Mouse (Mus musculus): ENCODE data around the gene Gm20517. TPM values are rescaled to one million over a fixed set of nuclear protein-coding genes. Genes with fewer than 3 reads are reported as not detected.

Gm20517 gene
- polyA plus RNA-seq, 1 experiment, result 0.64 TPM

DNA sequence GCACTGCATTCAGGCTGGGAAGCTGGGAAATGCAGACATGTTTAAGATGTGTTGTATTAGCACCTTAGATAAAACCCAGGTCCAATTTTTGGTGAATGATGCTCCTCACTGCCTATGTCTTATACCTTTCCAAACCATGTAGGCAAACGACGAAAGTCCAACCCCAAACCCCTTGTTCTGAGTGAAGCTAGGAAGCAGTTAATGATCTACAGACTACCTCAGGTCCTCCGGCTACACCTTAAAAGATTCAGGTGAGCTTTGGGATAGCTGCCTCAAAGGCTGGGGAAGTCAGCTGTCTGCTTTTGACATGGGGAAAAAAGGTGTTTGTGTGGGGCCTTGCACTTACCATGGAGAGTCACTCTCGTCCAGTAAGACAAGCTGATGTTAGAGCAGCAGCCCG, 67.3 kb downstream of the Gm20517 start:
- H3K4me3 ChIP-seq (ENCODE audit: insufficient read depth, low read depth, low read length), result no peak overlapping the region
- H3K36me3 ChIP-seq (ENCODE audit: control insufficient read depth, insufficient read depth, low read length), result no peaks in the 10 kb centered on the region
- 49% methylated on average over 5 of the region's 5 CpGs for WGBS
- H3K4me1 ChIP-seq (ENCODE audit: control insufficient read depth, insufficient read depth, low read length), result no peaks in the 10 kb centered on the region
- no peak for TF ChIP-seq CTCF (conservative IDR thresholded peaks at IDR 0.05; ENCODE audit: insufficient read depth, insufficient read length, low read depth, low read length)
- no peaks in the 10 kb centered on the region for H3K27me3 ChIP-seq (replicated peaks; ENCODE audit: control insufficient read depth, insufficient read depth, low read length)
- no peak overlapping the region for H3K27ac ChIP-seq (ENCODE audit: insufficient read depth, low read depth, low read length)
- DNase-seq, result no peak

DNA sequence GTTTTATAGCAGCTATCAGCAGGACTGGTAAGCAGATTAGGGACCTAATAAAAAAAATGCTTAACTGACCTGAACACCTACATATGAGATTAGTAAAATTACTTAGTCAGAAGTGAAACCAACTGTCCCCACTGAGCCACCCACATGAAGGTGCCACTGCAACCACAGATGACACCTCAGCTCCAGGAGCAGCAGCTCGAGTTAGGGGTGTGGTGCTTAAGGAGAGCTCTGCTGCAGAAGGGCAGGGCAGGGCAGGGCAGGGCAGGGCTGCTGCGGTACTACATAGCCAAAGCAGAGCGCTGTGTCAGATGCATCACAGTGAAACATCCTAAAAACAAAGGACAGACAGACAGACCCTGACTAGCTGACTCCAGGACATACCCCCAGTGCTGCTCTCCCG, 71.4 kb downstream of the Gm20517 start:
- Histone ChIP-seq H3K27ac (ENCODE audit: insufficient read depth, low read depth, low read length) (no peak overlapping the region), H3K27me3 (replicated peaks; ENCODE audit: control insufficient read depth, insufficient read depth, low read length) (no peaks in the 10 kb centered on the region), H3K4me1 (ENCODE audit: control insufficient read depth, insufficient read depth, low read length) (peaks cover 4% of the 10 kb centered on the region; the same call in 1 of the 2 replicates), H3K36me3 (ENCODE audit: control insufficient read depth, insufficient read depth, low read length) (no peaks in the 10 kb centered on the region), H3K4me3 (ENCODE audit: insufficient read depth, low read depth, low read length) (no peak overlapping the region)
- no peak for TF ChIP-seq CTCF (conservative IDR thresholded peaks at IDR 0.05; ENCODE audit: insufficient read depth, insufficient read length, low read depth, low read length)
- no peak for TF ChIP-seq POLR2A (IDR thresholded peaks at IDR 0.05; ENCODE audit: low read depth, low read length)
- WGBS, result 80% methylated on average over 4 of the region's 4 CpGs
- no peak for DNase-seq

DNA sequence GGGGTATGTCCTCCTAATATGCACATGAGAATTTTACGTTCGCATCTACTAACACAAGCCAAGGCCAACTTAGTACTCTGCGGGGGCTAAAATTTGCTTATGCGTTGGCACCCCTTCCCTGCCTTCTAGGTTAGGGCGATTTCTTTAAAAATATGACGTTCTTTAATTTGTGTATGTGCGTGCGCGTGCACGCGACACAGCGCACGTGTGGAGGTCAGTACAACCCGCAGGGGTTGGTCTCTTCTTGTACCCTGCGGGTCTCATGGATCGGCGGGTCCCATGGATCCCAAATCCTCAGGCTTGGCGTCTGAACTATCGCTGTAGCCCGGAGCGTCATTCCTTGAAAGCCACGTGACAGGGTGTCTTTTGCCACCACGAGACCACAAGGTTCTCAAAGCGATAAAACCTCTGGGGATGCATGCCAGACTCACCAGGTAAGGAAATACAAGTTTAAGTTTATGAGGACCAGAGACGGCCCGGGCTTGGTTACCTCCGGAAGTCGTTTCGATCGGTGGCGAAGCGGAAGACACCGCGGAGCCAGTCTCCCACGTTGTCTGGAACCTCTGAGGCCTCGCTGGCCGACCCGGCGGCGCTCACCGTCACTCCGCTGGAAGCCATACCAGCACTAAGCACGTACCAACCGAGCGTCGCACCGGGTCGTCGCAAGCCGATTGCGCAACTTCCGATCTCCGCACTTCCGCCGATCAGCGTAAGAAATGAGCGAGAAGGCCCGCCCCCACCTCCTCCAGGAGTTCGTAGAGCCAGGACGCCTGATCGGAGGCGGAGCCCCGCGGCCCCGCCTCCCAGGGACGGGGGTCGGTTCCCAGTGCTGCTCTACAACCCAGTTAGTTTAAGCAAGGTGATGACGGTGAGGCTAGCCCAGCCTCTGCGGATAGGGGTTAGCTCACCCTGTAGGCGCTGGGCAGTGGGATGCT, 76.3 kb downstream of the Gm20517 start:
- TF ChIP-seq CTCF (conservative IDR thresholded peaks at IDR 0.05; ENCODE audit: insufficient read depth, insufficient read length, low read depth, low read length) (no peak), POLR2A (IDR thresholded peaks at IDR 0.05; ENCODE audit: low read depth, low read length) (peak; percentile 62)
- under 1% methylated on average over 70 of the region's 70 CpGs for WGBS

DNA sequence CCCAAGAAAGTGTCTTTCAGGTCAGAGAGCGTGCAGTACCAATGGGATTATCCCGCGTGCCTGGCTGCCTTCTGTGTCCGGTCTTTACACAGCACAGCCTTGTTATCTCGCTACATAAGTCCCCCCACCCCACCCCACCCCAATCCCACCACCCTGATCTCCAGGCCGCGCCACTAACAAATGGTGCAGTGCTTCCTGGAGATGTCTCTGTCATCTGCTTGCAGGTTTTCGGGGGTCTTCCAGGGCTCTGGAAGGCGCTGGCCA, 76.9 kb downstream of the Gm20517 start, which contains the start of gene Tomm6:
Tomm6 (minus strand) TSS at position 43 of the 264 bp plus-strand sequence.
- Histone ChIP-seq H3K36me3 (ENCODE audit: control insufficient read depth, insufficient read depth, low read length) (no peaks in the 10 kb centered on the region), H3K27ac (ENCODE audit: insufficient read depth, low read depth, low read length) (peak within 1 kb of the TSS; percentile 37; the same call in 1 of the 2 replicates), H3K4me1 (ENCODE audit: control insufficient read depth, insufficient read depth, low read length) (peaks cover 7% of the 10 kb centered on the region; the same call in 1 of the 2 replicates), H3K4me3 (ENCODE audit: insufficient read depth, low read depth, low read length) (peak within 1 kb of the TSS; percentile 77), H3K27me3 (replicated peaks; ENCODE audit: control insufficient read depth, insufficient read depth, low read length) (no peaks in the 10 kb centered on the region)
- WGBS, result 0% methylated on average over 9 of the region's 9 CpGs
- TF ChIP-seq CTCF (conservative IDR thresholded peaks at IDR 0.05; ENCODE audit: insufficient read depth, insufficient read length, low read depth, low read length), result no peak
- TF ChIP-seq POLR2A (IDR thresholded peaks at IDR 0.05; ENCODE audit: low read depth, low read length), result no peak
- DNase-seq, result no peak

More for the DNA sequence above, 76.3 kb downstream of the Gm20517 start:
- Histone ChIP-seq H3K27me3 (replicated peaks; ENCODE audit: control insufficient read depth, insufficient read depth, low read length) (no peaks in the 10 kb centered on the region), H3K36me3 (ENCODE audit: control insufficient read depth, insufficient read depth, low read length) (no peaks in the 10 kb centered on the region), H3K4me1 (ENCODE audit: control insufficient read depth, insufficient read depth, low read length) (peaks cover 7% of the 10 kb centered on the region; the same call in 1 of the 2 replicates), H3K27ac (ENCODE audit: insufficient read depth, low read depth, low read length) (peak overlapping the region; percentile 37; the same call in 1 of the 2 replicates), H3K4me3 (ENCODE audit: insufficient read depth, low read depth, low read length) (peak overlapping the region; percentile 77)
- DNase-seq, result peak; percentile 98

DNA sequence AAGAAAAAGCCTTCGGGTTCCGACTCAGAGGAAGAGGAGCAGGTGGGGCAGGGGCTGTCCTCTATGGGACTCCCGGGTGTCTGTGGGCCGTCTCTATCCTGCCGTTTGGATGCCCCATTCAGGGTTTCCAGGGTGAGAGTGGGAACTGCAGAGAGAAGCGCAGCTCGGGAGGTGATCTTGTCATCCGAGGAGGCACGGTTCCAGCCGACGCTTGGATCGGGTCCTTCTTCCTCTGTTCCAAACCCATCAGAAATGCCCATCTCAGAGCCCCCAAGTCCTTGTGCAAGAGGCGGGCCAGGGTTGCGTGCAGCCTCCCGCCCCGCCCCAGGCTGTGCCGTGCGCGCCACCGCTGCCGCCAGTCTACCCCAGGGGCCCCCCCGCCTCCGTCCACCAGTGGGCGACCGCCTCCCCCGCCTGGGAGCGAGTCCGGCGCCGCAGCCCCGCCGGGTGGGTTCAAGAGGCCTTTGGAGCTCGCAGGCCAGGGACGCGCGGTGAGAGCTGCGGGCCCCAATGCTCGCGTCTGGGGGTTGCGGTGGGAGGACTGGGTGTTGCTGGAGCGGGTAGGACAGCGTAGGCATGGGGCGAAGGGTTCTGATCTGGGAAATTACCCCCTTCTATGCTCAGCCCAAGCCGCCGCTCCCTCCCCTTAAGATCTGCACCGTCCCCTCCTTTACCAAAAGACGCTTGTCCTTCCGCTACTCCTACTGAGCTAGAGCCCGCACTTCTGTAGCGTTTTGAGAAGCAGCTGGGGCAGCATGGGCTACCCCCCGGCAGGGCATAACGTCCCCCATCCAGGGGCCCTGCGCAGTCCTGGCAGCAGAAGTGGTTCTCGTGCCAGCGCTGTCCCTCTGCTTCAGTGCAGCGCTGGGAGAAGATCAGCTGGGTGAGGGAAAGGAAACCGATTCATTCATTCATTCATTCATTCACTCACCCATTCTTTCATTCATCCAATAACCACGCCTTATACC, 77.5 kb downstream of the Gm20517 start, which contains the start of gene Frs3:
Frs3 (plus strand) TSS at position 423 of the 968 bp plus-strand sequence.
- TF ChIP-seq POLR2A (IDR thresholded peaks at IDR 0.05; ENCODE audit: low read depth, low read length) (no peak), CTCF (conservative IDR thresholded peaks at IDR 0.05; ENCODE audit: insufficient read depth, insufficient read length, low read depth, low read length) (no peak)
- peak within 1 kb of the TSS; percentile 77 for H3K4me3 ChIP-seq (ENCODE audit: insufficient read depth, low read depth, low read length)
- peak within 1 kb of the TSS; percentile 37; the same call in 1 of the 2 replicates for H3K27ac ChIP-seq (ENCODE audit: insufficient read depth, low read depth, low read length)
- no peaks in the 10 kb centered on the region for H3K36me3 ChIP-seq (ENCODE audit: control insufficient read depth, insufficient read depth, low read length)
- peaks cover 10% of the 10 kb centered on the region; the same call in 1 of the 2 replicates for H3K4me1 ChIP-seq (ENCODE audit: control insufficient read depth, insufficient read depth, low read length)
- H3K27me3 ChIP-seq (replicated peaks; ENCODE audit: control insufficient read depth, insufficient read depth, low read length), result no peaks in the 10 kb centered on the region
- peak; percentile 52 for DNase-seq
- 5% methylated on average over 58 of the region's 58 CpGs for WGBS

DNA sequence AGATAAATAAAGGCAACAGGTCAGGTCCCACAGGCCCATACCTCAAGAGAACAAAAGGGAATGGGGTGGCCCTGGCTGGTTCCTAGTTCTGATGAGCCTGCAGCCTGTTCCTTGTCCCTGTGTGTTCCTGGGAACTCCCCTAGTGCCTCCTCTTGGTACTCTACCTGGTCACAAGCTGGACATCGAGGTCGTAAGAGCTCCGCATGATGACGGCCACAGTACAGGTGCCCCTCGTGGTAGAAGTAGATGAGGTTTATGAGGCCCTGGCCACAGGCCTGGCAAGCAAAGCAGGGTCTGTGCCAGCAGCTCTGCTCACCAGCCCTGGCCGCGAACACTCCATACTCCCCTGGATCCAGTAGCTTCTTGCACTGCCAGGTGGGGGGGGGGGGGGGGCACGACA, 78.5 kb downstream of the Gm20517 start:
- Histone ChIP-seq H3K27ac (ENCODE audit: insufficient read depth, low read depth, low read length) (no peak overlapping the region), H3K4me3 (ENCODE audit: insufficient read depth, low read depth, low read length) (no peak overlapping the region)
- DNase-seq, result no peak

More for the DNA sequence above, 78.5 kb downstream of the Gm20517 start:
- Histone ChIP-seq H3K4me1 (ENCODE audit: control insufficient read depth, insufficient read depth, low read length) (peaks cover 13% of the 10 kb centered on the region; the same call in 1 of the 2 replicates), H3K36me3 (ENCODE audit: control insufficient read depth, insufficient read depth, low read length) (no peaks in the 10 kb centered on the region), H3K27me3 (replicated peaks; ENCODE audit: control insufficient read depth, insufficient read depth, low read length) (no peaks in the 10 kb centered on the region)
- 78% methylated on average over 8 of the region's 8 CpGs for WGBS
- no peak for TF ChIP-seq CTCF (conservative IDR thresholded peaks at IDR 0.05; ENCODE audit: insufficient read depth, insufficient read length, low read depth, low read length)
- TF ChIP-seq POLR2A (IDR thresholded peaks at IDR 0.05; ENCODE audit: low read depth, low read length), result no peak
